Mouse (Mus musculus) layer of hippocampus, adult 8-10 months (tissue): ENCODE results near the gene Prss1. TPM values are rescaled to one million over a fixed set of nuclear protein-coding genes. Genes with fewer than 3 reads are reported as not detected.
"Not testable (repeated sequence)": the region's sequence is repeated elsewhere in the genome, so short reads cannot be mapped to it uniquely, and the experiment has no call there.

Source experiments
- DNase-seq, 2 experiments: peaks; one replicate each; pipeline ENCODE4 v3.0.0; 2022; ENCODE audit warnings: low spot score in 2 of 2
- total RNA-seq, 4 experiments: library from RNA; stranded (reverse); gene quantifications; 2 replicates each; pipeline ENCODE4 v1.2.4; 2022

Gene Prss1
- not detected for total RNA-seq

DNA sequence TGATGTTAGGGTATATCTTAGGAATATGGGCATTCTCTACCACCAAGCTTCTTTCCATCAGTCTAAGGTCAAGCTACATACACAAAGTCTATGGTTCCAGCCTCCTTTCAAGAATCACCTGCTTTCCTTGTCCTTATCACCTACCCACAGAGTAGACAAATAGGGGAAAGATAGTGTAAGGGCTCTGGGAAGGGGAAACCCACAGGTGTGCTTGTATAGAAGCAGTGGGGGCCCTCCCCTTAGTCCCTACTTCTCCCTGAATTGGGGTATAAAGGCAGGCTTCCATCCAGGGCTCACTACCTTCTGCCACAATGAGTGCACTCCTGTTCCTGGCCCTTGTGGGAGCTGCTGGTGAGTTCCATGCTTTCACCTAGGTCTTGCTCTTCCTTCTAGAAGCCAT lies at the start of gene Prss1:
Gene Prss1, plus strand, starts transcription at position 301 of the 400 bp plus-strand sequence.
- DNase-seq: not testable (repeated sequence)

DNA sequence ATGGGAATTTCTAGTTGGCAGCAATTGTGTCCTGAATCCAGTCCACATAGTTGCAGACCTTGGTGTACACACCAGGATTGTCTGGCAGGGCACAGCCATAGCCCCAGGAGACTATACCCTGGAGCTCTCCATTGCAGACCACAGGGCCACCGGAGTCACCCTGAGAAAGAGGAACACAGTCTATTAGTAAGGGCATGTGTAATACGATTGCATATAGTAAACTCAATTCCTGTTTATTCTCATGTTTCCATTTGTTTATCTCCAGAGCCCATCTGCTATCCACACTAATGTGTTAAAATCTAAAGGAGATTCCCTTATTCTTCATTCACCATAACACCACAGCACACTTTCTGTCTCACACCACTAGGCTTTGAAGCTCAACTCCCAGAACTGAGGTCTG lies 16.5 kb upstream of the Prss1 start:
- DNase-seq: not testable (repeated sequence)

DNA sequence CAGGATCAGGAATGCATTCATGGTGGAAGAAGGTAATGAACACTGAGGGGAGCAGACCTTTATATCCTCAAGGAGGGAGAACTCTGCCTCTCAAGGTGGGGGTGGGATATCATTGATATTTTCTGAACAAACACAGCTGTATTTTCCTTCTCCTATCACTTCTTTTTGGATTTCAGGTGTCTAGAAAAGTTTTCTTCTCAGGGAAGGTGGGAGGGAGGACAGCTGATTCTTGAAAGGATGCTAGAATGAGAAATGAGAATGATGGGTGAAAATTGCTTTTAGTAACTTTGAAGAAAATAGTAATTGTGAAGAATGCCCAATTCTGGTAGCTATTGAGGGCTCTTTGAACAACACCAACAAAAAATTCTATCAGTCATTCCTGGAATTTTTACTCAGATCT lies 12.7 kb upstream of the Prss1 start, which contains the start of gene Gm10334:
Gene Gm10334, minus strand, starts transcription at position 101 of the 400 bp plus-strand sequence.
- not testable (repeated sequence) for DNase-seq

DNA sequence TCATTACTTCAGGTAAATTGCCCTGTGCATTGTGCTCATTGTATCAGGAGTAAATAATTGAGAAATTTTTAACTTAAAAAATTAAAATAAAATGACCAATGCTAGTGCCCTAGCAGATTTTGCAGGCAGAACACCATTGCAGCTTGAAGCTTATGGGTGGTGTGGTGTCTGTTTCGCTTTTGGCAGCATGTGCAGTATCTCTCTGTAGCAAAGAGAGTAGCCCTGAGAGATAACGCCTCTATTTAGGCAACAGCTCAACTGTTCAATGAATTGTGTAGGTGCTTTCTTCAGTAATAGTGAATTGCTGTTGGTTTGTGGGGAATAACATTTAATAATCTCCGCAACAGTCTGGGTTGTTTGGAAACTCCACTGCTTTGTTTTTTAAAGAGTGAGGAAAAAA lies 40.6 kb downstream of the Prss1 start:
- no peak for DNase-seq

DNA sequence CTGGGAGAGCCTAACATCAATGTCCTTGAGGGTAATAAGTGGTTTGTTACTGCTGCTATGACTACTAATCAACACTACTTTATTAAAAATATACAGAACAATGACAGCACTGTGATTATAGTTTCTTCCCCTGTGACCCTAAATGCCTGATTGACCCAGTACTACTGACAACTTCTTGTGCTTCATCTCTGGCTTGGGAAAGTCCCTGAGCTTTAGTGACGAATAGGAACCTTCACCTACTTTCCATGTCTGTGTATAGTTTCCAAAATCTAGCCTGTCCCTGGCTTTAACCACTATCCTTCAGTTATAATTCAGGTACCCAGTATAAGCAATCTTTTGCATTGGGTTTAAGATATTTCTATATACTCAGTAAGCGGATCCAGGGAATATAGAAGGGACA lies 46.2 kb downstream of the Prss1 start:
- DNase-seq: no peak

DNA sequence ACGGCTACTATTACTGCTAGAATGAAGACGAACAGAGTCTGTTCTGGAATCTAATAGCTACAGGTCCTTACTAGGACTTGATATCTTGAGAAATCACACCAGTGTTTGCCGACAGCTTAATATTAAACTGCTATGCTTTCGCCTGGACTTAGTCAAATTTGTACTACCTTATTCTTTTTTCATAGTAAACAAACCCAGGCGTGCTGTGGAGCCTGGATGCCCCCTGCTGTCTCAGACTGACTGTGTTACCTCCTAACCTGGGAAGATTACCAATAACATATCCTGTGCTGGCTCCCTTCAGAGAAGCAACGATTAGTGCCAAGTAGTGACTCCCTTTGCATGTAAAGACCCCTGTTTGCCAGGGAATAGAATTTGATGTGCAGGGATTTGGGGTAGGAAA lies 46.6 kb downstream of the Prss1 start:
- DNase-seq: no peak

Other genes starting within 250 kb of the Prss1 start
- not detected for gene Try4, start 156.7 kb upstream of the Prss1 start, total RNA-seq
- not detected for gene Try5, start 142.1 kb upstream of the Prss1 start, total RNA-seq
- not detected for gene Try10, start 104.8 kb upstream of the Prss1 start, total RNA-seq
- not detected for gene Prss3, start 81.3 kb upstream of the Prss1 start, total RNA-seq
- gene Gm5771, start 66.6 kb upstream of the Prss1 start, total RNA-seq: not detected
- not detected for gene Gm10334, start 12.8 kb upstream of the Prss1 start, total RNA-seq
- not detected for gene Prss2, start 62.9 kb downstream of the Prss1 start, total RNA-seq
- gene Ephb6, start 146.6 kb downstream of the Prss1 start, total RNA-seq: 10 to 100 TPM; 75.3 to 83.9 (median 78.7) TPM
- 1 to 10 TPM; 1.4 to 2.7 (median 1.9) TPM for gene Trpv6, start 177.5 kb downstream of the Prss1 start, total RNA-seq
- gene Trpv5, start 221.8 kb downstream of the Prss1 start, total RNA-seq: not detected
- gene Llcfc1, start 225.5 kb downstream of the Prss1 start, total RNA-seq: not detected
- gene Kel, start 245.4 kb downstream of the Prss1 start, total RNA-seq: not detected